ENCODE assay signal across 22 mouse cellular contexts in the genomic region with DNA sequence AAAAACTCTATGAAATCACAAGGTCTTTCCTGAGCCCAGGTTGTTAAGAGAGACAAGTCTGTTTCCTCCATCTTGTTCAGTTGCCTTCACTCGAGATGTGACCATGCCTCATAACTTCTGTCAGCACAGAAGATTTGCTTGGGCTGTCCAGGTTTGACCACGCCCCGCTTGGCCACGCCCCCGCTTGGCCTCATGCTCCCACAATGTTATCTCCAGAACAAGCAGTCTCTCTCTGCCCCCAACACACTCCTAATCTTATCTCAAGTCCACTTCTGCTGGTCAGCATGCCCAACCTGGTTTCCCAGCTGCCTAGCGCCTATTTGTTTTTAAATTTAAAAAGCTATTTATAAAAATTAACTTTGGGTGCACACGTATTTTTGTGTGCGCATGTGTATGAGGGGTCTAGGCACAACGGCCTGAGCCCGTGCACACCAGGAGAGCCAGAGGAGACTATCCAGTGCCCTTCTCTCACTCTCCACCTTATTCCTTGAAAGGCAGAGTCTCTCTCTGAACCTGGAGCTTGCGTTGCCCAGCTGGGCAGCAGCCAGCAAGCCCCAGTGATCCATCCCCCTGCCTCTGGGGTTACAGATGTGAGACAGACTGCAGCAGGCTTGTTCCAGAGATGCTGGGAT. TPM values are rescaled to one million over a fixed set of nuclear protein-coding genes. Genes with fewer than 3 reads are reported as not detected.
DNase-seq lines count a peak whose midpoint lies in the region; ATAC-seq lines count a peak whose summit lies in the region.
"Had no signal": no experiment of that assay in that cellular context is flagged by ENCODE, and none has a peak within 500 bp of the region (broad histone marks: within the 10 kb centered on the region; RNA-seq: fewer than 3 reads in every experiment).

No protein-coding gene starts in this region.

- no peak overlapping the region for H3K9ac ChIP-seq in stomach, embryonic 16.5 days (ENCODE audit: low read length)
- H3K9ac ChIP-seq: embryonic facial prominence, embryonic 13.5 days; forebrain, embryonic 12.5 days; hindbrain, embryonic 14.5 days; kidney, embryonic 15.5 days; midbrain, embryonic 15.5 days had no signal

- DNase-seq in heart, adult 18-20 months: peak; percentile 30 to 44
- DNase-seq in heart, postnatal 25 days (ENCODE audit: low spot score): no peak
- peak; percentile 18 for DNase-seq in R1 (ENCODE audit: low read depth, low spot score)
- DNase-seq in heart, postnatal 14 days: peak; percentile 19 to 28
- DNase-seq in adrenal gland, postnatal 14 days: no peak
- no peak for DNase-seq in left cerebral cortex, adult 9 months (ENCODE audit: low spot score in 2 of 2)
- DNase-seq in kidney, adult 18-20 months: no peak
- DNase-seq: adrenal gland, postnatal 36 days; cerebellum, adult 11 months; cerebellum, postnatal 36 days; lung, postnatal 4 days; retina, postnatal 1 day; spleen, adult 18-20 months; thymus, postnatal 14 days had no signal

- H3K4me3 ChIP-seq in stomach, embryonic 16.5 days (replicated peaks; ENCODE audit: low read length): no peak overlapping the region
- H3K4me3 ChIP-seq: embryonic facial prominence, embryonic 13.5 days; forebrain, embryonic 12.5 days; kidney, embryonic 15.5 days; layer of hippocampus, adult 2 months; midbrain, embryonic 15.5 days had no signal

- no peak overlapping the region for H3K27ac ChIP-seq in stomach, embryonic 16.5 days (ENCODE audit: low read length)
- H3K27ac ChIP-seq: embryonic facial prominence, embryonic 13.5 days; forebrain, embryonic 12.5 days; hindbrain, embryonic 14.5 days; kidney, embryonic 15.5 days; layer of hippocampus, adult 2 months; midbrain, embryonic 15.5 days had no signal

- H3K36me3 ChIP-seq in stomach, embryonic 16.5 days (ENCODE audit: control insufficient read depth, insufficient read depth, low read length): no peaks in the 10 kb centered on the region; the same call in 1 of the 2 replicates
- H3K36me3 ChIP-seq: embryonic facial prominence, embryonic 13.5 days; forebrain, embryonic 12.5 days; kidney, embryonic 15.5 days; midbrain, embryonic 15.5 days had no signal

- H3K4me2 ChIP-seq in stomach, embryonic 16.5 days (ENCODE audit: low read depth, low read length): no peak overlapping the region
- H3K4me2 ChIP-seq: embryonic facial prominence, embryonic 13.5 days; forebrain, embryonic 12.5 days; hindbrain, embryonic 14.5 days; kidney, embryonic 15.5 days; midbrain, embryonic 15.5 days had no signal

- no peaks in the 10 kb centered on the region for H3K4me1 ChIP-seq in stomach, embryonic 16.5 days (ENCODE audit: control insufficient read depth, insufficient read depth, low read length)
- H3K4me1 ChIP-seq: embryonic facial prominence, embryonic 13.5 days; forebrain, embryonic 12.5 days; kidney, embryonic 15.5 days; midbrain, embryonic 15.5 days had no signal

- ATAC-seq in stomach, embryonic 16.5 days (ENCODE audit: insufficient read depth, low FRiP score): 0 out of 2 replicates have a peak, but pooled peaks have one; percentile 64
- ATAC-seq: midbrain, embryonic 15.5 days had no signal

- 53% methylated on average over 11 of the region's 11 CpGs for WGBS in stomach, embryonic 16.5 days

- no peaks in the 10 kb centered on the region for H3K27me3 ChIP-seq in stomach, embryonic 16.5 days (ENCODE audit: control insufficient read depth, insufficient read depth, low read length)
- H3K27me3 ChIP-seq: embryonic facial prominence, embryonic 13.5 days; kidney, embryonic 15.5 days; midbrain, embryonic 15.5 days had no signal

- intact Hi-C loops in heart, postnatal 25 days (cut with DNase I): no loop called here
- intact Hi-C loops in heart, postnatal 14 days (cut with DNase I): no loop called here

- no peaks in the 10 kb centered on the region for H3K9me3 ChIP-seq in stomach, embryonic 16.5 days (replicated peaks; ENCODE audit: control insufficient read depth, low read length)
- H3K9me3 ChIP-seq: embryonic facial prominence, embryonic 13.5 days; forebrain, embryonic 12.5 days; kidney, embryonic 15.5 days; midbrain, embryonic 15.5 days had no signal

RNA-seq across cellular contexts. Expression of a gene that starts 47.3 kb away (rescaled TPM):
- 10 to 100 TPM in 1 of 2 experiments, 1 to 10 TPM in 1; 7.9 to 10.7 TPM for total RNA-seq in heart, adult 18-20 months (2021)
- 10 to 100 TPM in 1 of 2 experiments, 1 to 10 TPM in 1; 7.4 to 10.1 TPM for total RNA-seq in heart, postnatal 25 days (2021)
- 10 to 100 TPM in 1 of 2 experiments, 1 to 10 TPM in 1; 8.5 to 10.4 TPM for total RNA-seq in heart, postnatal 14 days (2021)
- polyA plus RNA-seq in stomach, embryonic 16.5 days (2015; fragmentation: Nextera tagmentation; extraction: Ambion mirVana): 14.9 and 17.2 TPM in 2 replicates
- 6.3 and 6.8 TPM in 2 replicates for total RNA-seq in adrenal gland, postnatal 14 days (2021)
- total RNA-seq: liver, adult 2 months had no signal
- polyA plus RNA-seq: liver, adult 2 months had no signal

Comparison
In these comparisons a context has a peak if more than half of its experiments do, and no peak if none do; other contexts are left out.
1. DNase-seq: peak in heart, adult 18-20 months (2 of 2), R1 (single experiment) and heart, postnatal 14 days (2 of 2); none in heart, postnatal 25 days (single experiment), adrenal gland, postnatal 14 days (single experiment), left cerebral cortex, adult 9 months (0 of 2) and kidney, adult 18-20 months (single experiment).